Mouse (Mus musculus): Measurements from ENCODE around the gene Rbms3. TPM values are rescaled to one million over a fixed set of nuclear protein-coding genes. Genes with fewer than 3 reads are reported as not detected.
A peak's percentile ranks its signal among the peaks of the same experiment; 100 is the strongest.

Rbms3 gene
- total RNA-seq, 2 experiments from 2014 or later: 11.5 to 13.0 TPM

GRCm38 (mm10) chr9:117192565-117193540, 436.9 kb downstream of the Rbms3 start:
- DNase-seq (ENCODE audit: extremely low spot score in 1 of 2, low spot score in 2 of 2): peak; percentile 19 to 21
- Histone ChIP-seq H3K4me3 (no peak overlapping the region), H3K27ac (no peak overlapping the region)
- intact Hi-C loops (cut with DNase I): no loop called here
- TF ChIP-seq CTCF (IDR thresholded peaks at IDR 0.05): no peak

- TF ChIP-seq CTCF (IDR thresholded peaks at IDR 0.05): no peak
- H3K27ac ChIP-seq: no peak overlapping the region
- intact Hi-C loops (cut with DNase I): no loop called here
- DNase-seq (ENCODE audit: extremely low spot score in 1 of 2, low spot score in 2 of 2): peak in 1 of 2 experiments; percentile 18
- H3K4me3 ChIP-seq: no peak overlapping the region
Measured at GRCm38 (mm10) chr9:117192093-117192492, 437.6 kb downstream of the Rbms3 start.

- intact Hi-C loops (cut with DNase I): no loop called here
- Histone ChIP-seq H3K4me3 (no peak overlapping the region), H3K27ac (no peak overlapping the region)
- no peak for DNase-seq (ENCODE audit: extremely low spot score in 1 of 2, low spot score in 2 of 2)
- TF ChIP-seq CTCF (IDR thresholded peaks at IDR 0.05): no peak
Measured at GRCm38 (mm10) chr9:117188406-117188805, 441.3 kb downstream of the Rbms3 start.

GRCm38 (mm10) chr9:117187116-117188034, 442.3 kb downstream of the Rbms3 start:
- no peak for TF ChIP-seq CTCF (IDR thresholded peaks at IDR 0.05)
- Histone ChIP-seq H3K27ac (no peak overlapping the region), H3K4me3 (no peak overlapping the region)
- intact Hi-C loops (cut with DNase I): no loop called here
- no peak for DNase-seq (ENCODE audit: extremely low spot score in 1 of 2, low spot score in 2 of 2)

- no peak for TF ChIP-seq CTCF (IDR thresholded peaks at IDR 0.05)
- DNase-seq (ENCODE audit: extremely low spot score in 1 of 2, low spot score in 2 of 2): no peak
- no peak overlapping the region for H3K27ac ChIP-seq
- intact Hi-C loops (cut with DNase I): no loop called here
- no peak overlapping the region for H3K4me3 ChIP-seq
Measured at GRCm38 (mm10) chr9:117180658-117181057, 449.1 kb downstream of the Rbms3 start.

GRCm38 (mm10) chr9:117178366-117178765, 451.3 kb downstream of the Rbms3 start:
- Histone ChIP-seq H3K27ac (no peak overlapping the region), H3K4me3 (no peak overlapping the region)
- TF ChIP-seq CTCF (IDR thresholded peaks at IDR 0.05): no peak
- intact Hi-C loops (cut with DNase I): no loop called here
- no peak for DNase-seq (ENCODE audit: extremely low spot score in 1 of 2, low spot score in 2 of 2)

GRCm38 (mm10) chr9:117172526-117172925, 457.2 kb downstream of the Rbms3 start:
- Histone ChIP-seq H3K27ac (no peak overlapping the region), H3K4me3 (no peak overlapping the region)
- intact Hi-C loops (cut with DNase I): no loop called here
- TF ChIP-seq CTCF (IDR thresholded peaks at IDR 0.05): no peak
- DNase-seq (ENCODE audit: extremely low spot score in 1 of 2, low spot score in 2 of 2): no peak

GRCm38 (mm10) chr9:117169196-117169595, 460.5 kb downstream of the Rbms3 start:
- no peak for TF ChIP-seq CTCF (IDR thresholded peaks at IDR 0.05)
- DNase-seq (ENCODE audit: extremely low spot score in 1 of 2, low spot score in 2 of 2): no peak
- intact Hi-C loops (cut with DNase I): no loop called here
- H3K27ac ChIP-seq: no peak overlapping the region
- H3K4me3 ChIP-seq: no peak overlapping the region

- no peak for TF ChIP-seq CTCF (IDR thresholded peaks at IDR 0.05)
- intact Hi-C loops (cut with DNase I): no loop called here
- Histone ChIP-seq H3K27ac (no peak overlapping the region), H3K4me3 (no peak overlapping the region)
- DNase-seq (ENCODE audit: extremely low spot score in 1 of 2, low spot score in 2 of 2): no peak
Measured at GRCm38 (mm10) chr9:117163143-117163542, 466.6 kb downstream of the Rbms3 start.

GRCm38 (mm10) chr9:117161150-117161549, 468.6 kb downstream of the Rbms3 start:
- H3K27ac ChIP-seq: no peak overlapping the region
- intact Hi-C loops (cut with DNase I): no loop called here
- no peak overlapping the region for H3K4me3 ChIP-seq
- DNase-seq (ENCODE audit: extremely low spot score in 1 of 2, low spot score in 2 of 2): no peak
- TF ChIP-seq CTCF (IDR thresholded peaks at IDR 0.05): no peak

- DNase-seq (ENCODE audit: extremely low spot score in 1 of 2, low spot score in 2 of 2): no peak
- TF ChIP-seq CTCF (IDR thresholded peaks at IDR 0.05): no peak
- Histone ChIP-seq H3K4me3 (no peak overlapping the region), H3K27ac (no peak overlapping the region)
- intact Hi-C loops (cut with DNase I): no loop called here
Measured at GRCm38 (mm10) chr9:117156330-117156905, 473.3 kb downstream of the Rbms3 start.

Data from left cerebral cortex, adult 2 months (tissue).